Mouse (Mus musculus): Measurements from ENCODE around the gene Ankrd36. TPM values are rescaled to one million over a fixed set of nuclear protein-coding genes. Genes with fewer than 3 reads are reported as not detected.

Gene Ankrd36
- polyA plus RNA-seq, 1 experiment: not detected

DNA sequence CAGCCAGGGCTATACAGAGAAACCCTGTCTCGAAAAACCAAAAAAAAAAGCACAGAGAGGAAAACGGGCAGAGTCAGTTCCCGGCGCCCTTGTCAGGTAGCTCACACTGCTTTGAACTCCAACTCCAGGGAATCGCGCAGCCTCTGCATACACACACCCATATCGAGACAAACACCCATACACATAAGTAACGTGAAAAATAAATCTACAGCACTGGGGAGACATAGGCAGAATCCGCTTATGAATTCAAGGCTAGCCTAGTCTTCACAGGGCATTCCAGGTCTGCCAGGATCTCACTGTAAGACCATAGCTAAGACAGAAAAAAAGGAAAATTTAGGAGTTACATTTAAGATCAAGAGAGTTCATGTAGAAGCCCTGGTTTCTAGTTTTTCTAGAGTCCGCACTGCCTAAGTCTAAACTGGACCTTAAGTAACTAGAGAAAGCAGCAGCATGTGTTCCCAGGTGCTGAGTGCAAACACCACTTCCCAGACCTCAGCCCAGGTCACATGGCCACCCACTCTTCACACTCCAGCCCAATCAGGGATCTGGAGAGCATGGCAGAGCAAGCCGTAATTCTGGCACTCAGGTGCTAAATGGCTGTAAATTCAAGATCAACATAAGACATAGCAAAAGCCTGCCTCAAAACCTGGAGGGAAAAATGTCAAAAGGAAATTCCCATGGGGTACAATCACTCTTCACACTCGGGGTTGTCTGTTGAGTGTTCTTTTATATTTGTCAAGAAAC is 149.3 kb downstream of the Ankrd36 start:
- DNase-seq (ENCODE audit: low read depth, low spot score): no peak
- 94% methylated on average over 12 of the region's 12 CpGs for WGBS

DNA sequence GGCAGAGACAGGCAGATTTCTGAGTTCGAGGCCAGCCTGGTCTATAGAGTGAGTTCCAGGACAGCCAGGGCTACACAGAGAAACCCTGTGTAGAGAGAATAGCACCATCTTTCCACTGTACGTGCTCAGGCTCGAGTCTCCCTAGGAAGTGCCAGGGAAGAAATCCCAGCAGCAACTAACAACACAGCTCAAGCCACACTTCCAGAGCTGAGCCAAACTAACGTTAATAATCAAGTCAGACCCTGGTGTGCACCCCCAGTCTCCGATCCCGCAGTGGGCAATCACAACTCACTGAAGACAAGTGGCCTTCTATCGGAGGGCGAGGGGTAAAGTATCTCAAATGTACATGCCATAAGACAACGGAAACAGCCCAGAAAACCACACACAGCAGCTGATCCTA is 160.1 kb downstream of the Ankrd36 start:
- 92% methylated on average over 9 of the region's 9 CpGs for WGBS
- DNase-seq (ENCODE audit: low read depth, low spot score): no peak

DNA sequence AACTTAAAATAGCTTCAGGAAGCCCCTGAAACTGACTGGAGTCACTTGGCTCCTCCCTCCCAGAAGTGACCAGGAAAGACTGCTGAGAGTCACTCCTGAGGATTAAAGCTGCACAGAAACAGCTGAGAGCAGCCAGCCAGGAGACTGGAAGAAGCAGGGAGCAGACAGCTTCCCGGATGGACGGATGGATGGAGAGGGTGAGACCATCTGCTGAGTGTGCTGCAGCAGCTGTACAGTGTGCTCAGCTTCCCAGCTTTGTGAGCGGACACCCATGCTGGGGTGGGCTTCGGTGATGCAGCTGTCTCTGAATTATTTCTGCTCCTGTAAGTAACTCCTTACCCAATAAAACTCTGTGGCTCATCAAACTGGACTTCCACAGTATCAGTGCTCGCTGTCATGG is 162.9 kb downstream of the Ankrd36 start:
- DNase-seq (ENCODE audit: low read depth, low spot score): no peak
- 68% methylated on average over 5 of the region's 5 CpGs for WGBS

DNA sequence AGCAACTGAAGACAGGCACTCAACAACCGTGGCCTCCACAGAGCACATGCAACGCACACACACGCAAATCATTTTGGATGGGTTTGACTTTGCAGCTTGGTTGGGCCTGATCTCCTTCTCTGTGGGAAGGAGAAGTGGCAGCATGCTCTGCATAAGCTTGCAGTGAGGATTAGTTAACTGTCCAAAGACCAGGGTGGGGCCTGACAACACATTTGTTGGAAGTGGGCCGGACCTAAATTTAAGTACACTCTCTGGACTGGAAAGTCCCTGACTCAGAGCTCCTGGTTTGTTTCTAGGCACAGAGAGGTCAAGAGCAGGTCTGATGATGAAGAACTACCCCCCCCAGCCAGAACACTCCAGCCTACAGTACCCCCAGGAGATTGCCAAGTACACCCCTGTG is 164.8 kb downstream of the Ankrd36 start:
- 53% methylated on average over 4 of the region's 4 CpGs for WGBS
- no peak for DNase-seq (ENCODE audit: low read depth, low spot score)

DNA sequence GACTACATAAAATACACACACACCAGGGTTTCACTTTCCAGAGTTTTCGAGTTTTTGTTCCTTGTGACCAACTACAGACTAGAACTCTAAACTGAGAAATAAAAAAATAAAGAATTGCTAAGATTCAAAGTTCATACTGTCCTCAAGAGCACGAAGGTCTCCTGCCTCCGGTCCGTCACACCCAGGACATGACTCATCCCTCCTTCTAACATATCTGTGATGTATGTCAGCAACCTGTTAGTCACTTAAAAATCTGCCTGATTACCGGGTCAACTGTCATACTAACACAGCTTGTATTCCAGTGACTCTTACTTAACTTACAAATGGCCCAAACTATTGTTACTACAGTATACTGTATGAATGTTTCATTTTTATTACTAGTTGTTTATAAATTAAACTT is 167.7 kb downstream of the Ankrd36 start:
- DNase-seq (ENCODE audit: low read depth, low spot score): no peak
- 19% methylated on average over 5 of the region's 5 CpGs for WGBS

Other genes with a start within 250 kb of the Ankrd36 start
- gene Znrf3, start 124.8 kb upstream of the Ankrd36 start, polyA plus RNA-seq (2012; rRNA removed): 3.0 and 4.7 TPM in 2 replicates
- 164 and 209 TPM in 2 replicates for gene Xbp1, start 49.0 kb upstream of the Ankrd36 start, polyA plus RNA-seq (2012; rRNA removed)
- 4.6 and 5.5 TPM in 2 replicates for gene Ccdc117, start 27.5 kb upstream of the Ankrd36 start, polyA plus RNA-seq (2012; rRNA removed)
- 150 and 188 TPM in 2 replicates for gene Mrps24, start 146.0 kb downstream of the Ankrd36 start, polyA plus RNA-seq (2012; rRNA removed)
- 26.0 and 34.9 TPM in 2 replicates for gene Urgcp, start 192.7 kb downstream of the Ankrd36 start, polyA plus RNA-seq (2012; rRNA removed)
- gene Dbnl, start 218.8 kb downstream of the Ankrd36 start, polyA plus RNA-seq (2012; rRNA removed): 122 and 136 TPM in 2 replicates
- gene Pgam2, start 234.0 kb downstream of the Ankrd36 start, polyA plus RNA-seq (2012; rRNA removed): 0.91 and 1.3 TPM in 2 replicates

All from large intestine, adult 2 months (tissue).